ENCODE assay signal across 19 mouse cellular contexts in genomic region chr5:64206431-64206830, GRCm38 (mm10). TPM values are rescaled to one million over a fixed set of nuclear protein-coding genes. Genes with fewer than 3 reads are reported as not detected.
DNase-seq lines count a peak whose midpoint lies in the region; TF ChIP-seq lines count a peak whose summit lies in the region.
"Had no signal": no experiment of that assay in that cellular context is flagged by ENCODE, and none has a peak within 500 bp of the region (broad histone marks: within the 10 kb centered on the region; RNA-seq: fewer than 3 reads in every experiment).

No protein-coding gene starts in this region.

- H3K4me3 ChIP-seq in bone marrow, adult 2 months (replicated peaks; ENCODE audit: control insufficient read depth, low read depth, low read length), result no peak overlapping the region
- H3K4me3 ChIP-seq: embryonic facial prominence, embryonic 13.5 days; erythroblast, embryonic 14.5 days; forebrain, embryonic 10.5 days; heart, embryonic 13.5 days; hindbrain, embryonic 13.5 days had no signal

- TF ChIP-seq POLR2A in bone marrow, adult 2 months (IDR thresholded peaks at IDR 0.05; ENCODE audit: borderline replicate concordance, control insufficient read depth, low read depth, low read length), result no peak

- peaks cover 4% of the 10 kb centered on the region; the same call in 1 of the 2 replicates for H3K4me1 ChIP-seq in bone marrow, adult 2 months (ENCODE audit: control insufficient read depth, insufficient read depth, low read length)
- H3K4me1 ChIP-seq: heart, embryonic 13.5 days; hindbrain, embryonic 13.5 days had no signal

- 81% methylated on average over 3 of the region's 3 CpGs for WGBS in bone marrow, adult 2 months

- peak; percentile 68 for DNase-seq in heart, adult 11 months
- DNase-seq in heart, postnatal 4 days, result no peak
- DNase-seq in kidney, adult 9 months, result peak; percentile 49
- no peak for DNase-seq in kidney, adult 11 months
- peak; percentile 25 for DNase-seq in R1 (ENCODE audit: low read depth, low spot score)
- DNase-seq in layer of hippocampus, adult 9-11 months, result no peak
- no peak for DNase-seq in yolk sac, embryonic 10.5 days (ENCODE audit: low spot score)
- DNase-seq: adrenal gland, adult 8-10 months; cerebellum, adult 11-12 months; cerebellum, adult 9-10 months; cerebellum, postnatal 25 days; gastrocnemius, postnatal 14 days had no signal

- TF ChIP-seq CTCF in bone marrow, adult 2 months (IDR thresholded peaks at IDR 0.05; ENCODE audit: control insufficient read depth, insufficient read depth, low read length), result no peak

- peak overlapping the region; percentile 14; the same call in 1 of the 2 replicates for H3K27ac ChIP-seq in bone marrow, adult 2 months (ENCODE audit: control insufficient read depth, insufficient read depth, low read depth, low read length, poor library complexity)
- H3K27ac ChIP-seq: embryonic facial prominence, embryonic 13.5 days; forebrain, embryonic 10.5 days; heart, embryonic 13.5 days; hindbrain, embryonic 13.5 days; hindbrain, postnatal 0 days had no signal

RNA-seq across cellular contexts. Expression of gene Tbc1d1, which starts 50.3 kb away (rescaled TPM):
- total RNA-seq in heart, postnatal 4 days (2021), result 10 to 100 TPM; 55.5 to 58.6 TPM
- 5.2 and 10.3 TPM in 2 replicates for polyA plus RNA-seq in bone marrow, adult 2 months (2011; ENCODE audit: insufficient read depth, insufficient read length, low replicate concordance, missing spikeins)

Comparison
In these comparisons a context has a peak if more than half of its experiments do, and no peak if none do; other contexts are left out.
1. DNase-seq: peak in heart, adult 11 months (single experiment), kidney, adult 9 months (single experiment) and R1 (single experiment); none in heart, postnatal 4 days (single experiment), kidney, adult 11 months (single experiment), layer of hippocampus, adult 9-11 months (single experiment) and yolk sac, embryonic 10.5 days (single experiment).